Mouse (Mus musculus): ENCODE data around the gene Wdr45.

DNA sequence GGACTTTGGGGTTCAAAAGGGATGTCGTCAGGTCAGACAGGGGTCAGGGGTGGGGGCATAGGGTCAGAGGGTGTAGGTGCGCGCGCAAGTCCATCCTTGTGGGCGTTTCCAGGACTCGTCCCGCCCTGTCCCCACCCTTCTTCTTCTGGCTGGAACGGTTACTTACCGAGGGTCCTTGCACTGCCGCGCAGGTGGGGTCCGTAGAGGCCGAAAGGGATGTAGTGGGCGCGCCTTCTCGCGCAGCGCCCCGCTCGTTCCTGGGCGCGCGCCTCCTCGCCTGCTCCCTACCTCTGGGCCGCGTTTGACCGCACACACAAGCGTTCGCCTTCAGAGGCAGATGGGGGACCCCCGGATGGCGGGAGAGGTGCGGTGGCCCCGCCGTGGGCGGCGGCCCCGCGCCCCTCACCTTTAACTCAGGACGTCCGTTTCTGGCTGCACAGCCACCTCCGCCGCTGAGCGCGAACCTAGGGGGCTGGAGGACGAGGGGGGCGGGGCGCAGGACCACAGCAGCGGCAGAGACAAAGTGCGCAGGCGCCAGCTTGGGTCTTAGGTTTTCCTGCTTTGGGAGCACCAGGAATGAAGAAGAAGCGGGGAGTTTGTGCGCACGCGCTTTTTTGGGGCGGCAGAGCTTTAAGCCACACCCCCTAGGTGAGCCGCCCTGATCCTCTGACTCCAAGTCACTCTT, 36.4 kb downstream of the Wdr45 start, which contains the start of gene Ccdc120:
- TF ChIP-seq CTCF (IDR thresholded peaks at IDR 0.05; ENCODE audit: low read depth, low read length) (no peak), TAL1 (conservative IDR thresholded peaks at IDR 0.05; ENCODE audit: low read depth, low read length) (no peak), POLR2AphosphoS5 (IDR thresholded peaks at IDR 0.05; ENCODE audit: insufficient replicate concordance, low read depth, low read length) (no peak), GATA1 (IDR thresholded peaks at IDR 0.05; ENCODE audit: borderline replicate concordance, low read length) (no peak)
